Mouse (Mus musculus) small intestine, adult 2 months (tissue): ENCODE data around the gene Ttc28. TPM values are rescaled to one million over a fixed set of nuclear protein-coding genes. Genes with fewer than 3 reads are reported as not detected.
A peak's percentile ranks its signal among the peaks of the same experiment; 100 is the strongest.

Source experiments
- H3K27ac ChIP-seq: fragments of 200-500 bp; 2 replicates; pipeline ENCODE4 v1.5.1; 2012; ENCODE audit warnings: low read depth, low read length, control low read depth, inconsistent platforms; ENCODE audit not compliant: insufficient read depth
- H3K27me3 ChIP-seq: fragments of 200-500 bp; 2 replicates; pipeline ENCODE4 v1.6.1; 2012; ENCODE audit warnings: mild to moderate bottlenecking, moderate library complexity, low read length, inconsistent platforms; ENCODE audit not compliant: control insufficient read depth, insufficient read depth
- H3K36me3 ChIP-seq: fragments of 200-500 bp; 2 replicates; pipeline ENCODE4 v1.6.1; 2012; ENCODE audit warnings: mild to moderate bottlenecking, low read length, control low read depth, inconsistent platforms; ENCODE audit not compliant: control insufficient read depth, insufficient read depth
- H3K4me1 ChIP-seq: fragments of 200-500 bp; 2 replicates; pipeline ENCODE4 v1.6.1; 2012; ENCODE audit warnings: low read length, inconsistent platforms, mixed read lengths; ENCODE audit not compliant: control insufficient read depth, insufficient read depth, insufficient read length
- H3K4me3 ChIP-seq: fragments of 200-500 bp; 2 replicates; pipeline ENCODE4 v1.5.1; 2012; ENCODE audit warnings: low read depth, mild to moderate bottlenecking, control low read depth, inconsistent platforms, low read length, moderate library complexity
- CTCF ChIP-seq: fragments of 200-500 bp; IDR thresholded peaks from 2 replicates; pipeline ENCODE4 v1.5.1; 2012; ENCODE audit warnings: low read depth, mild to moderate bottlenecking, control low read depth, inconsistent platforms, low read length, moderate library complexity, mixed read lengths; ENCODE audit not compliant: insufficient replicate concordance, insufficient read length; ENCODE audit errors: extremely low read depth
- POLR2A ChIP-seq: fragments of 200-500 bp; IDR thresholded peaks from 2 replicates; pipeline ENCODE4 v1.6.1; 2012; ENCODE audit warnings: low read depth, mild to moderate bottlenecking, control low read depth, inconsistent platforms, low read length, moderate library complexity
- WGBS: fragments of 180-500 bp; shearing (Covaris S2); methylation state at CpG from one replicate; pipeline ENCODE4 v1.1.7; 2018; 5-methylcytosine and 5-hydroxymethylcytosine counted together
- polyA plus RNA-seq: library from polyadenylated mRNA; depleted of rRNA; stranded (reverse); fragments of >200 nt; gene quantifications from 2 replicates; pipeline ENCODE4 v1.2.3, GENCODE M21; 2012

Gene Ttc28
- polyA plus RNA-seq, 1 experiment: 3.2 TPM

DNA sequence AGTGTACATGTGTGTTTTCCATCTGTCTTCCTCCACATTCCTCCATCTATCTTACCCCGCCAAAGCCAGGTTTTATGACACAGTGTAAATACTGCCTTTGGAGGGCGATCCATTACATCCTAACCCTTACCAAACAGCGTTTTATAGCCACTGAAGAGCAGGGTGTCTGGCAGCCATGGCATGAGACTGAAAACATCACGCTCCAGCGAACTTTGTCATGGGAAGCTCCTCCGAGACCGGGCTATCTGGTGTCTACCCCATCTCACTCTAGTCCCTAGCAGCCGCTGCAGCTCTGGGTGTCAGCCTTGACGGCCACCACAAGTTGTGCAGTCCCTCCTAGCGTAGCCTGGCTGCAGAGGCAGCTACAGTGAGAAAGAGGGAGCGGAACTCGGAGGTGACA lies 295.8 kb downstream of the Ttc28 start:
- Histone ChIP-seq H3K4me3 (peak overlapping the region; percentile 25), H3K36me3 (no peaks in the 10 kb centered on the region)
- 19% methylated on average over 12 of the region's 12 CpGs for WGBS

DNA sequence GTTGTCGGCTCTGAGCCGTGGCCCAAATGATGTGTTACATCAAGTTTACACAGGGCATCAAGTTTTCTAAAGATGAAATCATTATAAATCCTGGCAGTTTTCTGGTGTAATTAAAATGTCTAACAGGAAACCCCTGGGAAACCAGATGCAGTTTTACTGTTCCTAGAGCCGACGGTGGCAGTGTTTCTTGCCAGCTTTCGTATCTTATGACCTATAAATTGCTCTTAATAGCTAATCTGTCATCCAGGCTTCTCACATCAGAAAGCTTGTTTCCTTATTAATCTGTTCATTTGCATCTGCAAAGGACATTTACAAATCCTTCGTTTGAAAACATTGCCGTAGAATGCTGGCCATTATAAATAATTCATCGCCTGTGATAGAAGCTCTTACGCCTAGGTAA lies 296.2 kb downstream of the Ttc28 start:
- 33% methylated on average over 9 of the region's 9 CpGs for WGBS
- no peaks in the 10 kb centered on the region for H3K36me3 ChIP-seq
- H3K4me1 ChIP-seq: peaks cover 17% of the 10 kb centered on the region
- H3K4me3 ChIP-seq: peak overlapping the region; percentile 25; the same call in 1 of the 2 replicates
- TF ChIP-seq CTCF (no peak), POLR2A (no peak)
- H3K27ac ChIP-seq: no peak overlapping the region
- H3K27me3 ChIP-seq: no peaks in the 10 kb centered on the region

More for the DNA sequence above, 295.8 kb downstream of the Ttc28 start:
- H3K27me3 ChIP-seq: no peaks in the 10 kb centered on the region
- peaks cover 16% of the 10 kb centered on the region for H3K4me1 ChIP-seq
- H3K27ac ChIP-seq: no peak overlapping the region
- TF ChIP-seq CTCF (no peak), POLR2A (no peak)

DNA sequence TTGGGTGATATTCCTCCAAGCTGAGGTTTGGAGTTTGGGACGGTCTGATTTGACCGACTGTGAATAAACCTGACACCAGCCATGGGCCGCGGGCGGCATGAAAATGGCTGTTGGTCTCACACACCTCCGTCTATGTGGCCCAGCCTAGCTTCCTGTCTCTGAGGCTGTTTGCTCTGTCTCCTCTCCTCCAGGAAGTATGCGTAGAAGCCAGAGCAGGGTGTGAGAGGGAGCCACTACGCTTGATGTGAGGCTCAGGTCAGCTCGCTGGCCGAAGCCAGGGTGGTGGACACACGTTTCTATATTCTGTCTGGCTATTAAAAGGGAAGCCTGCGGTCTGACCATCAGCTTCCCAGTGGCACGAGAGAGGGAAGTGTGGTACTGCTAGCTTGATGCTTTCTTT lies 296.8 kb downstream of the Ttc28 start:
- WGBS: 67% methylated on average over 13 of the region's 13 CpGs
- H3K4me3 ChIP-seq: no peak overlapping the region
- H3K36me3 ChIP-seq: no peaks in the 10 kb centered on the region
- no peak for TF ChIP-seq POLR2A
- TF ChIP-seq CTCF: no peak
- H3K4me1 ChIP-seq: peaks cover 17% of the 10 kb centered on the region
- no peaks in the 10 kb centered on the region for H3K27me3 ChIP-seq
- H3K27ac ChIP-seq: no peak overlapping the region

DNA sequence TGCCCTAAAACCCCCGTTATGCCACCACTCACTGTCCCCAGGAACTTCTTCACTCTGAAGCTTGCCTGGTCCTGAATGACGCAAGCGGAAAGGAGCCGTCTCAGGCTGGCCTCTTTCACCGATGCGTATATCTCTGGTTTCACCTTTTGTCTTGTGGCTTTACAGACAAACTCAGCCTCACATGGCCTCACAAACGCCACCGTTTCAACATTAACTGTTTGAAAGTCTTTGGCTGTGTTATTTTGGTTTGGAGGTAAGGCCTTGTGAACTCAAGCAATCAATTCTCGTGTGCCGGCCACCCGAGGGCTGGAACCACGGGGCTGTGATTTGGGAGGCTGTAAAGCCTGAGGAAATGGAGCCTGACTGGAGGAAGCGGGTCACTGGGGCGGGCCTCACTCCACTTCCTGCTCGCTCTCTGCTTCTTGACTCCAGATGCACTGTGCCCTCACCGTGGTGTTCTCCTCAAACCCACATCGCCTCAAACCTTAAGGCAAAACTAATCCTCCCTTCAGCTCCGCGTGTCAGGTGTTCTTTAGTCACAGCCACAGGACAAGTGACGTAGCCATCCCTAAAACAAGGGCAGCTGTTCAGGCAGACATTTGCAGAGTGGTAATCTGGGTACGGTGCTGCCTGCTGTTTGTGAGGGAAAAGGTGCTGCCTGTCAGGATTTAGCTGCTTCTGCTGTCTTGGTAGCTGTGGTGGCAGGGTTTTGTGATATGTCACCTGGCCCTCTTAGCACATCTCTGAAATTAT lies 298.9 kb downstream of the Ttc28 start:
- TF ChIP-seq POLR2A: no peak
- TF ChIP-seq CTCF: no peak
- H3K27me3 ChIP-seq: no peaks in the 10 kb centered on the region
- peaks cover 17% of the 10 kb centered on the region for H3K4me1 ChIP-seq
- no peaks in the 10 kb centered on the region for H3K36me3 ChIP-seq
- H3K4me3 ChIP-seq: peak overlapping the region; percentile 39
- 50% methylated on average over 21 of the region's 21 CpGs for WGBS
- peak overlapping the region; percentile 65 for H3K27ac ChIP-seq

DNA sequence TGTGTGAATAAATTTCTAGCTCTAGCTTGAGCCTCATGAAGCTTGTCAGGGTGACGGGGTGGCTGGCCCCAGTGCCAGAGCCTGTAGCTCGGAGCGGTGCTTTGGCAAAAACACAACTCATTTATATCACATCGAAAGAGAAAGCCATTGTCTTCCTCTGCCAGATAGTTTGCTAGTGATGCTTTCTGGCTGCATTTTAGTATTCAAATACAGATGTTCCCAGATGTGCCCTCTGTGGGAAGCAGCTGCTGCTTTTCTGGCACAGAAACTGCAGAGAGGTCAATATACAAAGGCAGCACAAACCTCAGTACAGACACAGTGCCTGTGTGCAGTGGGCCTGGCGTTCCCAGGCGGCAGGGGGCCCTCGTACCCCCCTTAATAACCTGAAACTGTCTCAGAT lies 300.0 kb downstream of the Ttc28 start:
- no peak for TF ChIP-seq POLR2A
- no peak for TF ChIP-seq CTCF
- WGBS: 19% methylated on average over 7 of the region's 7 CpGs
- Histone ChIP-seq H3K27me3 (no peaks in the 10 kb centered on the region), H3K4me1 (peaks cover 17% of the 10 kb centered on the region), H3K27ac (no peak overlapping the region), H3K4me3 (no peak overlapping the region), H3K36me3 (no peaks in the 10 kb centered on the region)

DNA sequence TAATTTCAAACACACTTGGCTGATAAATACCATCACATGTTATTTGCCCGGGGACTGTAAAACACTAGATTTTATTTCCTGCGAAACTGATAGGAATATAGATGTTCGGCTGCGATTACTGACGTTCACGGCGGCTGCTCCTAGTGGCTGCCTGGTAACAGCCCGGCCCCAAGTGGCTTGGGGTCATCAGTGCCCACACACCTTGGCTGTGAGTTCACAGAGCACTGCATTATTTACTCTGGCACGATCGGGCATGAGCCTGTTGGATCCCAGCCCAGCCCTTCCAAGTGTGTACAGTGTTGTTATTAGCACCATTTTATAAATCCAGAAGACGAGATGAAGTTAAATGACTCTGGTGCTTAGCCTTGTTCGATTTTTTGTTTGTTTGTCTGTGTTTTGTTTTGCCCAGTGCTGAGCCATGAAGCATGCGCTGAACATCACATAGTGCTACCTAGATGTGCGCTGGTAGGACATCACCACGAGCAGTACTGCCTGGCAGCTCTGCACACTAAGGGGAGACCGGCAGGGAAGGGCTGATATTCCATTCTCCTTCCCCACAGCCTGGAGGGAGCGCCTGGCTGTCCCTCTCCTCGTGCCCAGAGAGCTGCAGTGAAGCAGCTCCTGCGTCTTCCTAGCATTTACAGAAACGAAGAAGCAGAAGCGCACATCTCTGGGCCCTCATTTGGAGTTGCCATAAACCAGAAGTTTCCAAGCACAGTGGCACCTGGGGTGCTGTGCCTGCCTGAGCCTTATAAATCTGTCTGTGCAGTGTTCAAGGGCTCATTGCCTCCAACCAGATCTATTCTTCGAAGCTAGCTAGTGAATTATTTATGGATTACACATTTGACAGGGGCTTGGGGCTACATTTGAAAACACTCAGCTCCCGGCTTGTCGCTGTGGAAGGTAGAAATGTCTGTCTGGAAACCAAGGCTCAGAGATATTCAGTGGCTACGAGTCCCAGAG lies 300.8 kb downstream of the Ttc28 start:
- no peaks in the 10 kb centered on the region for H3K27me3 ChIP-seq
- no peak overlapping the region for H3K27ac ChIP-seq
- H3K4me3 ChIP-seq: no peak overlapping the region
- H3K36me3 ChIP-seq: no peaks in the 10 kb centered on the region
- 32% methylated on average over 25 of the region's 25 CpGs for WGBS
- TF ChIP-seq CTCF (no peak), POLR2A (no peak)
- H3K4me1 ChIP-seq: peaks cover 16% of the 10 kb centered on the region
